Mouse (Mus musculus): ENCODE data around the gene Vangl1.
"Not testable (repeated sequence)": the region's sequence is repeated elsewhere in the genome, so short reads cannot be mapped to it uniquely, and the experiment has no call there.

Gene Vangl1

GRCm38 (mm10) chr3:102203781-102204721, at the start of gene Vangl1:
TSS of gene Vangl1 (minus strand) at chr3:102204693.
- DNase-seq (ENCODE audit: low read depth) = no peak

DNA sequence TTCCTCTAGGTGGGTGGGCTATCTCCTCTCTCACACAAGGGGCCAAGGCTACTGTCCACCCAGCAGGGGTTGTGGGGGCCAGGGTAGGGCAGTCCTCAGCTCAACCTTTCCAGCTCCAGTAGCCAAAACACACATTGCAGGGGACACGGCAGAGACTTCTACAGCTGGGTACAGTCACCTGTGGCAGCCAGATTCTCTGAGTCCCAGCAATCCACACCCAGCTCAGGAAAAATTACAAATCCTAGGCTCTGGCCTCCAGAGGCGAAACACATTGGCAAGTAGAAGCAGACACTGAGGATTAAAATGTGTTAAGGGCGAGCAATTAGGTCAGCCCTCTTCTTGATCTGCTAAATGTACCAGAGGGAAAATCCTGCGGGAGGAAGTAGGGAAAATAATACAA, 49.1 kb upstream of the Vangl1 start:
- no peak for DNase-seq (ENCODE audit: low read depth)

GRCm38 (mm10) chr3:102252927-102253326, 48.4 kb upstream of the Vangl1 start:
- no peak for DNase-seq (ENCODE audit: low read depth)

DNA sequence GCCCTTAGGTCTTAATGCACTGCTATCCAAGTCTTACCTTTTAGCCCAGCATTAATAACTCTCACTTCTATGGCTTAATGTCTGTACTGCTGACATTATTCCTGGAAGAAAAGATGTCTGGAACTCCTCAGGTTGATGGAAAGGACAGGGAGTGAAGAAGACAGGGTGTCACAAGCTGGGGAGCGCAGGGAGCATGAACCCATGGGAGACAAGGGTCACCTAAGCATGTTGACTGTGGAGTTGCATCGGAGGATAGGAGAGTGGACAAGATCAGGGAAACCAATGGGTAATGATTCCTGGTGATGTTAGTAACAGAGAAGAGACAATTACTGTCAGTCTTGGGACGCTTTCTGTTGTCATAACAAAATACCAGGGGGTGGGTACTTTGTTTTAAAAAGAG, 46.4 kb upstream of the Vangl1 start:
- no peak for DNase-seq (ENCODE audit: low read depth)

GRCm38 (mm10) chr3:102249401-102249991, 45.0 kb upstream of the Vangl1 start:
- no peak for DNase-seq (ENCODE audit: low read depth)

DNA sequence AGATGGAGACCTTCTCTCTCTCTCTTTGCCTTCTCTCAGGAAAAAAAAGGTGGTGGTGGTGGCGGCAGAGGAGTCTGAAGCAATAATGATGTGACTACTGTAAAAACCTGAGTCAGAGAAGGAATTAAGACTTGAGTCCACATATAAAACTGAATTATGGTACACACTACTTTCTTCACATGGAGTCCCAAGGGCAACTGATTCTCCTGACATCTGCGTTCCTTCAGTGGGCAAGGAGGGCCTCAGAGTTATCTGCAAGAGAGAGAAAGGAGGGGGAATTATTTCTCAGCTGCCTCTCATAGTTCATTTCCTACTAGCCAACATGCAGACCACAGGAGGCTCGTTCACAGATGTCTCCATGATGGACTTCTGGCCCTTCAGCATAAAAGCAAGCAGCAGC, 40.1 kb upstream of the Vangl1 start:
- no peak for DNase-seq (ENCODE audit: low read depth)

DNA sequence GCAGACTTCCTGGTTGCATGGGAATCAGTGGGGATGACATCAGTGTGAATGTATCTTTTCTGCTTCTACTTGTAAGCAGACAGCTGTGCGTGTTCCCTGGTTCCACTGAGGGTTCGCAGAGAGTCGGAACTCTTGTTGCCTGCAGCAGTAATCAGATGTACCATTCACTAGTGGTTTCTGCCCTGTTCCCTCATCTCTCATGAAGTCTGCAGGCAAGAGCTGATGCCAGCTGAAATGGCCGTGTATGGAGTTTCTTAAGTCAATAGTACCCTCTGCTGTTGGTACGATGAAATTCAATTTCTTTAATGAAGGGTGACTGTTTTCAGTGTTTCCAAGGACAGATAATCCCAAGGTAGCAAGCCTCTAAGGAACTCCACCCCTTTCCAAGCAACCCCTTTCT, 38.4 kb upstream of the Vangl1 start:
- DNase-seq (ENCODE audit: low read depth) = no peak

GRCm38 (mm10) chr3:102231418-102232134, 27.1 kb upstream of the Vangl1 start:
- DNase-seq (ENCODE audit: low read depth) = no peak

- DNase-seq (ENCODE audit: low read depth) = no peak
Observed at GRCm38 (mm10) chr3:102222756-102223155, 18.3 kb upstream of the Vangl1 start.

GRCm38 (mm10) chr3:102218301-102218700, 13.8 kb upstream of the Vangl1 start:
- no peak for DNase-seq (ENCODE audit: low read depth)

- DNase-seq (ENCODE audit: low read depth) = no peak
Observed at GRCm38 (mm10) chr3:102214736-102215135, 10.2 kb upstream of the Vangl1 start.

- DNase-seq (ENCODE audit: low read depth) = no peak
Observed at GRCm38 (mm10) chr3:102214299-102214698, 9.8 kb upstream of the Vangl1 start.

DNA sequence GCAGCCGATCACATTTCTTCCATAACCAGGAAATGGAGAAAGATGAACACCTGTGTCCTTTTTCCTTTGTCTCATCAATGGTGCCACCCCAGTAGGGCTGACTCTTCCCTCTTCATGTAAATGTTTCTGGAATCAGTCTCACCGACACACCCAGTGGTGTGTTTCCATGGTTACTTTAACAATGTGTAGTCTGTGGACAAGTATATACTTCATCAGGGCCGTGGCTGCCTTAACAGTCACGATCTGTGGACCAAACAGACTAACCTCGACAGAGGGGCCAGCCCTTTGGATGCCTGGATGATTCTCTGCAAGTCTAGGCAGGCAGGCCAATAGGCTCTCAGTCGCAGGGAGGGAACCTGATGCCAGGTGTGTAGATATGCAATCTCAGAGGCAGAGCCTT, 8.4 kb upstream of the Vangl1 start:
- no peak for DNase-seq (ENCODE audit: low read depth)

- DNase-seq (ENCODE audit: low read depth) = no peak
Observed at GRCm38 (mm10) chr3:102212336-102212735, 7.8 kb upstream of the Vangl1 start.

DNA sequence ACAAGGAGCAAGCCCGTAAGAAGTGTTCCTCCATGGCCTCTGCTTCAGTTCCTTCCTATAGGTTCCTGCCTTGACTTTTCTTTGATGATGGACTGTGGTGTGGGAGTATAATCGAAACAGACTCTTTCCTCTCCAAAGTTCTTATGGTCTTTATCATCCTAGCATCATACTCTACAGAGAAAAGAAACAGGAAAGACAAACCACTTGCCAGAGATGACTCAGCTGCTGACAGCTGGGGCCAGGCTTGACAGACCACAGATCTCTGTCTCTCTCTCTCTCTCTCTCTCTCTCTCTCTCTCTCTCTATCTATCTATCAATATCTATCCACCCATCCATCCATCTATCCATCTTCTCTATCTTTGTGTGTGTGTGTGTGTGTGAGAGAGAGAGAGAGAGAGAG, 6.8 kb upstream of the Vangl1 start:
- no peak for DNase-seq (ENCODE audit: low read depth)

DNA sequence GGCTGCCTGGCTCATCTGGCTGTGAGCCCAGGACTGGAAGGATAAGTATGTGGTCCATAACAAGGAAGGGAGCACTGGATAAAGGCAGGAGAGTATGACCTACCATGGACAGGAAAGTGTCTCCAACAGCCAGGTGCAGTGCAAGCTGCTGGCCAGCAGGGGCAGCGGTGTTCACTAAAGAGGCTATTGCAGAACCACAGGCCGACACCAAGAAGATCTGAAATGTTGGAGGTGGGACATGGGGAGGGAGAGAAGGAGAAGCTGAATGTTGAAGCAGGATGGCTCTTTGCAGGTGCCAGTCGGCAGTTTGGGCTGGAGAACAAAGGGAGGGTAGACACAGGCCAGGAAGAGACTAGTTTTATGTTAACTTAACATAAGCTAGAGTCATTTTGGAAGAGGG, 6.3 kb upstream of the Vangl1 start:
- DNase-seq (ENCODE audit: low read depth) = no peak

DNA sequence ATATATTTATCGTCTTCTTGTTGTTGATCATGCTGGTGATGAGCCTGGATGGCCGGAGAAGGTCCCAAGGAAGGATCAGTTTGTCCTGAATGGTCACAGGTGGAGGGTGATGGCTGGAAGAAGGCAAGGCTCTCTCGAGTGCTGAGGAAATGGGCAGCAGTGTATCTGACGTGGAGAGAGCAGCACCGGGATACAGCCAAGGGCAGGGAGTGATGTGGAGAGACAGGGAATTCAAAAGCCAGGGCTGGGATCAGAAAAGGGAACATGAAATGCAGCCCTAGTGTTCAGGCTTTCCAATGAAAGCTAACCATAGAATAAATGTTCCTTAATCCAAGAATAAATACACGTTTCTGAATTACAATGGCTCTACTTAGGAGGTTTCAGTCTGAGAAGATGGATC, 4.4 kb upstream of the Vangl1 start:
- no peak for DNase-seq (ENCODE audit: low read depth)

DNA sequence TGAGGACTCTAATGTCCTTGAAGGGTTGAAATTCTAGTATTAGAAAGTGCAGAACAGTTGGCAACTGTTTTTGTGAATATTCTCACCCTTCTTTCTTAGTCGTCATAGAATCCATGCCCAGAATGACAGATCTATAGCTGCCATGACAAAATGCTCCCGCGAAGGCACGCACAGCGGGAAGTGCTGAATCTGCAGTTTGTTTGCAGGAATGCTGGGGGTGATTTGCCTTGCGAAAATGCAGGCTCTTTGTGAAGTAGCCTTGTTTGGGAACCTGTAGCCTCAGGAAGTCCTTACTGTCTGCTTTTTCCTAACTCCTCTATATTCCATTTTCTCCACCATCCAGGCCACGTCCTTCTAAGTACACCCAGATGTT, 951 bp upstream of the Vangl1 start:
- DNase-seq (ENCODE audit: low read depth) = no peak

DNA sequence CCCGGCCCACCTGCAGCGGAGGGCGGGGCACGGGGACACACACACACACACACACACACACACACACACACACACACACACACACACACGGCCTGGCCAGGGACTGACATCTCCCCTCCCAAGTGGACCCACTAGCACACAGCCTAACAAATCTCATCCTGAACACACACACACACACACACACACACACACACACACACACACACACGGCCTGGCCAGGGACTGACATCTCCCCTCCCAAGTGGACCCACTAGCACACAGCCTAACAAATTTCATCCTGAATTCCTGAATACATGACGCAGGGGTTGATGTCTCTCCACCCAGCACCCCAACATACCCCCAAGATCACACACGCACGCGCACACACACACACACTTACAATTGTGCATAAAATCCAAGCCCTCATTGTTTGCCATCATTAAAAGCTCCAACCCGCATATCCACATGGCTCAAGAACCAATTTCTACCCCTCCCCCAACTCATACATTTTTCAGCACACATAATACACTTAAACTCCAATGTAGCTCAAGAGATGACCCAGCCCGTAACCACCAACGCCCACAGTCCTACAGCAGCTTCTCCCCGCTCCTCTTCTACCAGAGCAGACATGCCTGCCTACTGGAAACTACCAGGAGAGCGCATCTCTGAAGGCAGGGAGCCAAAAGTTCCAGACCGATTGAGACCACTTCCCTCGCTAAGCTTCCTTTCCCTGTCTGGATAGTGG, 403 bp upstream of the Vangl1 start:
- DNase-seq (ENCODE audit: low read depth) = not testable (repeated sequence)

GRCm38 (mm10) chr3:102203131-102203530, 1.4 kb downstream of the Vangl1 start:
- no peak for DNase-seq (ENCODE audit: low read depth)

GRCm38 (mm10) chr3:102199991-102200390, 4.5 kb downstream of the Vangl1 start:
- no peak for DNase-seq (ENCODE audit: low read depth)

DNA sequence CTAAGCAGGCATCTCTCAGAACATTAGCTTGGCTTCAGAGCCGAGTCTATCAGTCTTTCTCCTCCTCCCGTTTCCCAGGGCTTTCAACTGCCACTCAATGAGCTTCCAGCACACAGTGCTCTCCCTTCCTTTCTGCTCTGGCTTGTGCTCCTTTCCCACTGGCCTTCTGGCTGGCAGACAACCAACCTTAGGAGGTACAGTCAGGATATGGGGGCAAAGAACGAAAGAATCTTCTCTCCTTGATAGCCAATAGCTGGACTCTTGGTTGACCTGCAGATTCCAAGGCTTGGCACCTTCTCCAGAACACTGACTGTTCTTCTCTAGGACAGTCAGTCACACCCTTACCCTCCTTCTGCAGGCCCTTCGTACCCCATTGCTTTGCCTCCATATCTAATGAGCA, 5.3 kb downstream of the Vangl1 start:
- DNase-seq (ENCODE audit: low read depth) = no peak
